Mouse (Mus musculus) C2C12 (cell line): ENCODE measurements around the gene Tex29.

ENCODE experiments used
- CTCF ChIP-seq: IDR thresholded peaks from one replicate; pipeline ENCODE4 v1.5.1; 2011; ENCODE audit not compliant: control insufficient read depth, insufficient read depth, insufficient read length
- USF1 ChIP-seq: IDR thresholded peaks from one replicate; pipeline ENCODE4 v1.6.1; 2011; ENCODE audit warnings: low read depth, mild to moderate bottlenecking, control low read depth, moderate library complexity

DNA sequence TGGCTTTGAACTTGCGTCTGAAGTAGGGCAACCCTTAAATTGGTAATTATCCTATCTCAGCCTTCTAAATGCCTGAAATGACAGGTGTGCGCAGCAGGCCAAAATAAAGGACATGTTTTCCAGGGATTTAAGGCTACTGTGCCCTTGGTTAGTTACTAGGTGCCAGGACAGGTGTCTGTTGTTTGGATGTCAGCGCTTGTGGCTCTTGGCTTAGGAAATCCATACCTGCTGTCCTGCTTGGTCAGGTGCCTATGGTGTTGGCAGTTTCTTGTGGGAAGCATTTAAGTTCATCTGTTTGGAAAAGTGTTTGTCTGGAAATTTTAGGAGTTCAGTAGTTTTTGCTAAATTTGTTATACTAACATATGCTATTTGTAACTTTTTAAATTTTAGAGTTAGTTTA is 41.2 kb upstream of the Tex29 start:
- TF ChIP-seq CTCF (no peak), USF1 (no peak)
